Mouse (Mus musculus): ENCODE data around the gene Dnajc12. TPM values are rescaled to one million over a fixed set of nuclear protein-coding genes. Genes with fewer than 3 reads are reported as not detected.
A peak's percentile ranks its signal among the peaks of the same experiment; 100 is the strongest.
"Not testable (repeated sequence)": the region's sequence is repeated elsewhere in the genome, so short reads cannot be mapped to it uniquely, and the experiment has no call there.

Dnajc12 gene
- polyA plus RNA-seq, 2 experiments from 2014 or later = 5.0 to 7.5 TPM

DNA sequence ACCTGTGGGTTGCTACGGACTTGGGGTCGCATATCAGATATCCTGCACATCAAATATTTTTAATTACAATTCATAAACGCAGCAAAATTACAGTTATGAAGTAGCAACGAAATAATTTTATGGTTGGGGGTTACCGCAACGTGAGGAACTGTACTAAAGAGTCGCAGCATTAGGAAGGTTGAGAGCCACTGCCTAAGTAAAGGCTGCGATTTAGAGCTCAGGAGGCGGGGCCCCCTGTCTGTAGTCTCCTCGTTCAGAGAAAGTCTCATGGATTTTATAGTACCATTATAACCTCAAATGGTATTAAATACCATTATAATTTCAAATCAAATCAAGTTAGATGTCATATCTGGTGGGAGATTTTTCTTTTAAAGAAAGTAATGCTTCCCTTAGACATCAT is 4.7 kb downstream of the Dnajc12 start:
- ATAC-seq = no peak

DNA sequence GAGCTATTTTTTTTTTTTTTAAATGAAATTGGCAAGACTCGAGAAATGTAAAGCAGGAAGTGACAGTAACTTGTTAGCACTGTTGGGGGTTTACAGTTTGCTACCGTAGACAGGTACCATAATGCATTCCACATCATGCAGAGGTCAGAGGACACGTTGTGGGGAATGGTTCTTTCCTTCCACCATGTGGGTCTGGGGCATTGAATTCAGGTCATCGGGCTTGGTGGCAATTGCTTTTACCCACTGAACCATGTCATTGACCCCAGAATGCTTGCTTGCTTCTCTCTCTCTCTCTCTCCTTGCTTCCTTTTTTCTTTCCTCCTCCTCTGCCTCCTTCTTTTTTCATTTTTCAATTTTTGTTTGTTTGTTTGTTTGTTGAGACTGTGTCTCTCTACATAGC is 6.7 kb downstream of the Dnajc12 start:
- no peak for ATAC-seq

DNA sequence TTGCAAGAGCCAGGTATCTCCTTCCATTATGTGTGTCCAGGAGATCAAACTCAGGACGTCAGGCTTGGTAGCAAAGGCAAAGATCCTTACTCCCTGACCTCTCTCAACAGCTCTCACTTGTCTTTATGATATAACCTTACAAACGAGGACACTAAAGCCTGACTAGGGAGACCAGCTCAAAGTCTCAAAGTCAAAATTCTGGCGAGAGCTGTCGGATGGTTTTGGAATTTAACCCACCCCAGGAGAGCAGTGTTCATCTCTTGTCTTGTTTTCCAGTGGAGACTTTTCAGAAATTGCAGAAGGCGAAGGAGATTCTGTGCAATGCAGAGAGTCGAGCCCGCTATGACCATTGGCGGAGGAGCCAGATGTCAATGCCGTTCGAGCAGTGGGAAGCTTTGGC is 14.7 kb downstream of the Dnajc12 start:
- no peak for ATAC-seq

DNA sequence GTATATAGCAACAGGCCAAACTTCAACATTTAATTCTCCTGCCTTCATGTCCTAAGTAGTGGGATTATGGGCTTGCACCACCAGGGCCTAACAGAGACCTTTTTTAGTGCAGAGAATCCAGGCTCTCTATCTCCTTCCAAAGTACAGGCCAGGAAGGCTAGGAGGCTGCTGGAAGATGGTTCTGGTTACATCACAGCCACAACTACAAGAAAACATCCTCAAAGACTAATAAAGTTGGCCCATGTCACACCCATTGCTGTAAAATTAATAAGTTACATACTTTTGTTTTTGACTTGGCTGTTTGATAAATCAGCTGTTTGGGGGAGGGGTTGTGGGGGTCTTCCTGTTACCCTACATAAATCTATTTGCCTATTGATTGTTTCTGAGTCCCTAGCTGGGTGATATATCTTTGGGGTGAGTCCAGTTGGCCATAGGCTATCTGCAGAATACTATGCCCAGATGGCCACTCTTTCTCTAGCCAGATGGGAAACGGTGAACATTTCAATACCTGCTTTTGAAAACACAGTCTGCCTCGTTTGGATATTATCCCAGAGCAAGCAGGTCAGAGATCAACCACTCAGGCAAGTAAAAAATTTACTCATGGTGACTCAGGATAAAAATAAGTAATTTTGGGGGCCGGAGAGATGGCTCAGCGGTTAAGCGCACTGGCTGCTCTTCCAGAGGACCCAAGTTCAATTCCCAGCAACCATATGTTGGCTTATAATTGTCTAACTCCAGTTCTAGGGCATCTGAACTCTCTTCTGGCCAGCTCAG is 20.7 kb downstream of the Dnajc12 start:
- no peak for ATAC-seq

DNA sequence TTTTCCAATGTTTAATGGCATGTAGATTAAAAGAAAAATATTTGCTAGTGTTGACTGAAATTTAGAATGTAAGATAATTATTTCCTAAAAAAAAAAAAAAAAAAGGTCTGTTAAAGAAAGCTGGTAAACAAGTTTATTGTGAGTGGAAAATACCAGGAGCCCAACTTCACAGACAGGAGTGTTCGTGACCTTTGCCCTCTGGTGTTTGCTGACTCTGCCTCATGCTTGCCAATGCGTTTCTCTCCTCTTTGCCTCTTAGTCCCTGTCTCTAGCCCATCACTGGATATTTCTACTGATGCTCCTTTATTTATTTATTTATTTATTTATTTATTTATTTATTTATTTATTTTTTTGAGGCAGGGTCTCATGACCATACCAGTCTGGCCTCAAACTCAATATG is 21.4 kb downstream of the Dnajc12 start:
- ATAC-seq = no peak

DNA sequence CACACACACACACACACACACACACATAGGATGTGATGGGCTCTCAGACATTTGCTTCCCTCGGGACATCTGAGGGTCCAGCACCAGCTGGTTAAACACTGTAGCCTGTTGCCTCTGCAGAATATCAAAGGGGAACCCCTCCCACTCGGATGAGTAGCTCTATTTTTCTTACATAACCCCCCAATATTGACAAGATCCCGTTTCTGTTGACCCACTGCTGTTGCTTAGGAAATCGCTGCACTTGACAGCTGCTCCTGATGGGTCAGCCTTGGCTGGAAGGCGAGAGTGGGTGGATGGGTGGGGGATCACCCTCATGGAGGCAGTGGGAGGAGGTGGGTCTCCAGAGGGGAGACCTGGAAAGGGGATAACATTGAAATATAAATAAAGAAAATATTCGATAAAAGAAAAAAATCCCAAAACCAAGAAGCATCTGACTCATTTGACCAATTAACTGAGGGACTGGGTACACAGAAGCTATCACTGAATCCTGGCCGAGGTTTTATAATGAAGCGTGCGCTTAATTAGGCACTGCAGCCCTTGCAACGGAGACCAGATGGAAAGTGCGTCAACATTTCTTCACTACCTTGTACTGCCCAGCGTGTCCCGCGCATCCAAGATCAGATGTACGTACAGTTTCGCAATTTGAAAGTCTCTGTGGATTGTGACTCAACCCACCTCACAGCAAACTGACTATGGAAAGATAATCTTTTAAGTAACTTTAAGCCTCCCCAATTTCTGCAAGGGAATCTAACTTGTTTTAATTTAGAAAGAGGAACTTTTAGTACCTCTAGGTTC is 28.1 kb downstream of the Dnajc12 start:
- ATAC-seq = no peak

DNA sequence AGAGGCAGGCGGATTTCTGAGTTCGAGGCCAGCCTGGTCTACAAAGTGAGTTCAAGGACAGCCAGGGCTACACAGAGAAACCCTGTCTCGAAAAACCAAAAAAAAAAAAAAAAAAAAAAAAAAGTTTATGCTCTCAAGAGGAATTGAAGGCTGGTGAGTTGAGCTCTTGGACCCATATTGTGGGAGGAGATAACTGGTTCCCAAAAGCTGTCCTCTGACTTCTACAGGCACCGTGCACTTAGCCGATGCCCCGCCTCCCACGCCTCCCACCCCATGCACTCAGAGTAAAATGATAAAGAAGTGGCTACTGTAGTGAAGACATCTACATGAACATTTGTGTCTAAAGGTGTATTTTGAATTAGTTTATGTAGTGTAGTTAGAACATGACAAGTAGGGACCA is 29.4 kb downstream of the Dnajc12 start:
- not testable (repeated sequence) for ATAC-seq

DNA sequence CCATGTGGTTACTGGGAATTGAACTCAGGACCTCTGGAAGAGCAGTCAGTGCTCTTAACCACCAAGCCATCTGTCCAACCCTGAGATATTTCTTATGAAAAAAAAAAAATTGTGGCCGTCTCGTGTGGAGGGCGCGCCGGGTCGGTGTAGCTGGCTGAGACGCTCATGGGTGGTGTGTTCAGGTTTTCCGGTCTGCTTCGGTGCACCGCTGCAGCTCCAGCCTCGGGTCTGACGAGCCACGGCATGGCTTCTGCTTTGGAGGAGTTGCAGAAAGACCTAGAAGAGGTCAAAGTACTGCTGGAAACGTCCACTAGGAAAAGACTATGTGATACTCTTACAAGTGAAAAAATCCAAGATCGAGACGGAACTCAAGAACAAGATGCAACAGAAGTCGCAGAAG is 30.5 kb downstream of the Dnajc12 start:
- ATAC-seq = no peak

DNA sequence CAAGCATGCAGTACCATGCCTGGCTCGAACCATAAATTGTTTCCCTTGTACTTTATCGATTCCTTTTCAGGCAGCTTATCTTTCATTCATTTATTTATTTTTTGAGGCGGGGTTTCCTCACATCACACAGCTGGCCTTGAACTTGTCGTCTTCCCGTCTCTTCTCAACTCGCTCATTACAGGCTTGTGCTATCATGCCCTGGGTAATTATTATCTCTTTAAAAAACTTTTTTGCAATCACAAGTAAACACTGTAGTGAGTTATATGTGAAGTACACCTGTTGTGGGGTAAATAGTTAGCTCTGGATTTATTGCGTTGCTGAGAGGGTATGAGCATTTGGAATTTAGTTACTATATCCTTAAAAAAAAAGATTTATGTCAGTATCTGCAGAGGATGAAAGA is 33.0 kb downstream of the Dnajc12 start:
- ATAC-seq = no peak

DNA sequence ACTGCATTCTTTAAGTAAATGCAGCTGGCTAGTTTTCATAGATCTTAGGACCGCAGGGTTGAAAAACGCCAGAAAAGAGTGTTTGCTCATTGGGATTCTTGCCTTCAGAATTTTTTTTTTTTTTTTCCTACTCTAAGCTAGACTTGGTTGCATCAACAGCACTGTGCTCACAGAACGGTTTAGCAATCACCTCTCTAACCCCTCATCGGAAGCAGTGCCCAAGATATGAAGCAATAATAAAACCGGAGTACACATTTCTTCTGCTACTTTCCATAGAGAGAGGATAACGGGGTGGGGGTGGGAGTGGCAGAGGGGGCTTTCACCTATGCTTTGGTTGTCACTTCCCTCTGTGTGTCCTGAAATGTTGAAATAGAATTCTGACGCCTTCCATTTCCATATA is 33.6 kb downstream of the Dnajc12 start:
- ATAC-seq = no peak

DNA sequence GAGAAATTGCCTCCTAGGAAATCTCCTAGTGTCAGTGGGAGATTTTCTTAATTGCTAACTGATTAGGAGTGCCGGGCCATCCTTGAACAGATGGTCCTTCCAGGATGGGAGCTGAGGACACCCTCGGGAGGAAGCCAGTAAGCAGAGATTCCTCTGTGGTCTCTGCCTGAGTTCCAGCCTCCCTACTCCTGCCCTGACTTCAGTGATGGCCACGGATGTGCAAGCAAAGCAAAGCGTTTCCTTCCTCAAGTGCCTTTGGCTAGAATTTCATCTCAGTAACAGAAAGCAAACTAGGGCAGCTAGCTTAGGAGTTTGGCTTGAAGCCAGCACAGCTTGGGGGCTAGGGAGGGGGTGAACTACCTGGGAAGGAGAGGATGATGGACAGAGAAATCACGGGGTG is 34.8 kb downstream of the Dnajc12 start:
- no peak for ATAC-seq

DNA sequence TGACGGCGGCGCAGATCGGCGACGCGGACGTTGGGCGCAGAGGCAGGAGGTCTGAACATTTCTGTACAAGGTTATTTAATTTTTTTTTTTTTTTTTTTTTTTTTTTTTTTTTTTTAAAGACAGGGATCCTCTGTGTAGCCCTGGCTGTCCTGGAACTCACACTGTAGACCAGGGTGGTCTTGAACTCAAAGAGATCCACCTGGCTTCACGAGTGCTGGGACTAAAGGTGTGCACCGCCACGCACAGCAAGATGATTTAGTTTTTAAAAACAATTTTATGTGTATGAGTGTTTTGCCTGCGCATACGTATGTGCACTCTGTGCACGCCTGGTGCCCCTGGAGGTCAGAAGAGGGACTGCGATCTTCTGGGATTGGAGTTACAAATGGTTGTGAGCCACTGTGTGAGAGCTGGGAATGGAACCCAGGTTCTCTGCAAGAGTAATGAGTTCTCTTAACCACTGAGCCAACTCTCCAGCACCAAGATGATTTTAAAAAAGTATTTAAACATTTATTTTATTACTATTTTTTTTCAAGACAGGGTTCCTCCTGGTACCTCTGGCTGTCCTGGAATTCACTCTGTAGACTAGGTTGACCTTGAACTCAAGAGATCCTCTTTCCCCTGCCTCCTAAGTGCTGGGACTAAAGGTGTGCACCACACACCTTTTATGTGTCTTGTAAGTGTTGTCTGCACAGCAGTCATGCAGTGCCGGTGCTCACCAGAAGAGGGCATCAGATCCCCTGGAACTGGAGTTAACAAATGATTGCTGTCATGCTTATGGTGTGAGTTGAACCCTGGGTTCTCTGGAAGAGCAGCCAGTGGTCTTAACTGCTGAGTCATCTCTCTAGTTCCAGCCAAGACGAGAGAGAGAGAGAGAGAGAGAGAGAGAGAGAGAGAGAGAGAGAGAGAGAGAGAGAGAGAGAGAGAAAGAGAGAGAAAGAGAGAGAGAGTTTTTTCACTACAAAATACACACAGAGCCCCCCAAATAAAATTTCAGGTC is 39.8 kb downstream of the Dnajc12 start, which contains the start of gene Gm7075:
TSS of gene Gm7075 (minus strand) at position 51 of the 997 bp plus-strand sequence.
- ATAC-seq = peak; percentile 37

DNA sequence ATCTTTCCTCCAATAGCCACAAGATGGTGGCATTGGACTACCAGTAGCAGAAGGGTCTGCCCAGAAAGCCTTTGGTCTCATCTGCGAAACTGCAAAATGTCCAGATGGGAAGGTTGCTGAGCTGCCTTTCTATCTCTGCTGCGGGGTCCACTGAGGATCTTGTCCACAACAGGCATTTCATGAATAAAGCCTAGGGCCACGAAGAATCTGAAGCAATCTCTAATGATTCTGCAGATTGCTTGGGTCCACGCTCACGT is 40.4 kb downstream of the Dnajc12 start:
- no peak for ATAC-seq

DNA sequence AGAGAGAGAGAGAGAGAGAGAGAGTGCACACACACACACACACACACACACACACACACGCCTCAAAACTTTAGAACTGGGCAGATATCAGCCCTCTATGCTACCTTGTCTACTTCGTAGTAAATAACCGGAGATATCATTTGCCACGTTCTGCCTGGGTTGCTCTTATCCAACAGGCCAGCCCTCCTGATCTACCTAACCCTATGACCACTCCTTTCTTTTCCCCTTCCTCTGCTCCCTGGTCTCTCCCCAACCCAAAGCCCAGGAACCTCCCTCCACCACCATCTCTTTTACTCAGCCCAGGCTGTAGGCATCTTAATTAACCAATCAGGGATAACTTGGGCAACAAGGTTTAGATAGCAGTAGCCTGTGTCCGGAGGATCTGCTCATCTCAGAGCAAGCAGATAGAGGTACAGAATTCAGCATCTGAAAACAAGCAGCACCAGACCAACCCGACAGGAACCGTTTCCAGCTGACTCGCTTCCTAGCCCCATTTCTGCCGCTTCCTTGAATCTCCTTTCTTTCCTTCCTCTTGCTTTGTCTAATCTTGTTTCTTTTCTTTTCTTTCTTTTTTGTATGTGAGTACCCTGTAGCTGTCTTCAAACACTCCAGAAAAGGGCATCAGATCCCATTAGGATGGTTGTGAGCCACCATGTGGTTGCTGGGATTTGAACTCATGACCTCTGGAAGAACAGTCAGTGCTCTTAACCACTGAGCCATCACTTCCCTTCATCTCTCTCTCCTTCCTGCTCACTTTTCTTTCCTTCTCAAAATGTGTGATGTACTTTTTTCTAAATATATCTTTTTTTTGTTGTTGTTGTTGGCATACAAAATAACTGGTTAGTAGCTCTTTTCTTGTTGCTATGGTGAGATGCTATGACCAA is 41.6 kb downstream of the Dnajc12 start:
- ATAC-seq = no peak

DNA sequence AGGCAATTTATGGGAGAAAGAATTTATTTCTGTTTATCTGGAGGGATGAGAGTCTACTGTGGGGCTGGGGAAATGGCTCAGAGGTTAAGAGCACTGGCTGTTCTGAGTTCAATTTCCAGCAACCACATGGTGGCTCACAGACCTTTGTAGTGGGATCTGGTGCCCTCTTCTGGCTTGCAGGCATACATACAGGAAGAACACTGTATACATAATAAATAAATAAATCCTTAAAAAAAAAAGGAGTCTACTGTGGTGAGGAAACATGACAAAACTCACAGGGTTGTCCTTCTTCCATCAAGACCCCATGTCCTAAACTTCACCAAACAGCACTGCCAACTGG is 42.2 kb downstream of the Dnajc12 start:
- ATAC-seq = peak; percentile 47

DNA sequence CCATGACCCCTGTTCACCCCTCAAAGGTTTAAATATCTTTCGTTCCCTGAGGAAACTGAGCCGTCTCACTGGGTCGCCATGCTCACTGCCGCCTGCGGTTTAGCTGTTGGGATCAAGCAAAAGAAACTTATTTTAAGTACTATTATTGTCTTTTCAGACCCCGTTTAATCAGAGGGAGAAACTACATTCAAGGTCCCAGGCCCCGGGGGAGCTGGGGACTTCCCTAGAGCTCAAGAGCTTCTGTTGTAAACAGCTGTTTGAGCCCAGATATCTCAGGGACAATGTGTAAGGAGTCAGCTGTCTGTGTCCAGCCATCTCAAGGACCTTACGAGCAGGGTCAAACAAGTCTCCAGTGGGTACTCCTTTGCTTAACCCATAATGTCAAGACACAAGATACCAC is 44.9 kb downstream of the Dnajc12 start:
- no peak for ATAC-seq

DNA sequence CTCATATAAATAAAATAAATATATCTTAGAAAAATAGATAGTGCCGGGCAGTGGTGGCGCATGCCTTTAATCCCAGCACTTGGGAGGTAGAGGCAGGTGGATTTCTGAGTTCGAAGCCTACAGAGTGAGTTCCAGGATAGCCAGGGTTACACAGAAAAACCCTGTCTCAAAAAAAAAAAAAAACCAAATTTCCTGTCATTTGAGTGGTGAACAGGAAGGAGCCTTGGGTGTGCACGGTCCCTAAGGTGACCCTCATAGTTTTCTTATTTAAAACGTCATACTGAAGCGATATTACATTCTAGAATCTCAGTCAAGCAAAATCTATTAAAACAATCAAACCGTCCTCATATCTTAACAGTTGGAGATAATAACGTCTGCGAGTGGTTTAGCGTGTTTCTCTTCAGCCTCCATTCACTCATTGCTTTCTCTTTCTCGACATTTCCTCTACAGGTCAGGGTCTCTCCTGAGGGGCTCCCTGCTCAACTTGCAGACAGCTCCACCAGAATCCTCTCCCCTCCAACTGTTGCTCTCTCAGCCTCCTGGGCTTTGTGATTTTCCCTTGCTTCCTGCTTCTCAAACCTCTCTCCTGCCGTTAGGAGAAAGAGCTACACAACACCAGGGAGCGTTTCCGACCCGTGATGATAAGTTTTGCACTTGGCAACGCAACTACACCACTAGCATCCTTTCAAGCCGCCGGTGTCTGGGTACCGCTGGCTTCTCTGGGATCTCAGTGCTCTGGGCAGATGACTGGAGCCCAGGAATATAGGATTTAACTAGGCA is 46.2 kb downstream of the Dnajc12 start:
- ATAC-seq = peak; percentile 11

DNA sequence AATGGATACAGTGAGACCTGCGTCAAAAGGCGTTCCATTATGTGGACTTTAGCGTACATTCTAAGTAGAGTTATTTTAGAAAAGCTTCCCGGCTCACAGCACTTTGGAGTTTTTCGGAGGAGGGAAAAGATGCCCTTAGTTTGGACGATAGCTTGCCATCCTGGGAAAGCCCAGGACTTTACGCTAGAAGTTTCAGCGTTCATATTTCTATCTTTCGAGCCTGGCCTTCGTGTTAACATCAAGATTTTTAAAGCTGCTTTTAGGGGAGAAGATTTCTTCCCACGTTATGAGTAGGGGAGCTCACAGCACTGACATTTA is 46.7 kb downstream of the Dnajc12 start:
- ATAC-seq = no peak

DNA sequence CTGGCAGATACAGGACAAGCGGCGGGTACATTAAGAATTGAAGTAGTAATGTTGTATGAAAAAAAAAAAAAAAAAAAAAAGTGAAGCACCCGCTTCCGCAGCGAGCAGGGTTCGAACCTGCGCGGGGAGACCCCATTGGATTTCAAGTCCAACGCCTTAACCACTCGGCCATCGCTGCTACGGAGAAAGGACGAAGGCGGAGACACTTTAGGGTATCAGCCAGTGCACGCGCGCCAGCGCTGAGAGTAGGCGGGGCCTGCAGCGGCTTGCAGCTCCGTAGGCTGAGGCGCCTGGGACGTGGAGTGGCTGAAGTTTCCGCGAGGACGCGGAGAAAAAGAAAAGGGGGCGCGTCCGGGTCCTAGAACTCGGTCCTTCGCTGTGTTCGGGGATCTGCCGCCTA is 47.1 kb downstream of the Dnajc12 start:
- ATAC-seq = peak; percentile 72

DNA sequence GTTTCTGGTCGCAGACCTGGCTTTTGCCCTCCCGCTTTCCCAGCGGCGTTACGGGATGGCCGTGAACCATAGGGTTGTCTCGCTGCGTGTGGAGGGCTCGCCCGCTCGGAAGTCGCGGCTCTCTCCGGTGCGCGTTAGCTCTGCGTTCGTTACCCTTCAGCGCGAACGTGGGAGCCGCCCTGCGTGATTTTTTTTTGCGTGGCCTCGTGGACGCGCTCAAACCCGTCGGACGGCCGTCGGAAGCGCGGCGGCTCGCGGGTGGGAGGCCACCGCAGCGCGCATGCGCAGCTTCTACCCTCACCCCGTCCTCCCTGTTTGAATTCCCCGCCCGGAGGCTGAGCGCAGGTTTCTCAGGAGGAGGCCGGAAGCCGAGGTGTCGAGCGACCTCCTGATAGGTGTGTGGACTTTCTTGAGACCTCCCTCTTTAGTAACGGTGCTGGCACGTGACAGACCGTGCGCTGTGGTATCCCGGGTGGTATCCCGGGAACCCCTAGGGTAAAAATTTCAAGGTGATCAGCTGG is 47.6 kb downstream of the Dnajc12 start, which contains the start of gene Ctnna3:
TSS of gene Ctnna3 (plus strand) at position 314 of the 521 bp plus-strand sequence.
- peak; percentile 90 for ATAC-seq

DNA sequence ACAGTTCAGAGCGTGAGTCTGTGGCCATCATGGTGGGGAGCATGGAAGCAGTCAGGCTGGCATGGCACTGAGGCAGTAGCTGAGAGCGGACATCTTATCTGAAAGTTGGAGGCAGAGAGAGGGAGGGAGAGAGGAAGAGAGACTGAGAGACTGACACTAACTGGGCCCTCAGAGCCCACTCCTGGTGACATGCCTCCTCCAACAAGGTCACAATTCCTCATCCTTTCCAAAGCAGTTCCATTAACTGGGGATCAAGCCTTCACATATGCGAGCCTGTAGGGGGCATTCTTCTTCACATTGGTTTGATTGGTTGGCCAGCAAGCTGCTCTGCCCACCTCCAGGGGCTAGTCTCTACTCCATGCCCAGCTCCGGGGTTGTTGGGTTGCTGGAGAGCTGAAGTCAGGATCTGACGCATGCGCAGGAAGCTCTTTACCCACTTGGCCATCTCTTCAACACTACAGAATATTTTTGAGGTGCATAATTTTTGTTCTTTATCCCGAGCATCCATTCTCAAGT is 49.0 kb downstream of the Dnajc12 start:
- ATAC-seq = no peak
